Mouse (Mus musculus) bone marrow, adult 2 months (tissue): Measurements from ENCODE around the gene Rptor. TPM values are rescaled to one million over a fixed set of nuclear protein-coding genes. Genes with fewer than 3 reads are reported as not detected.

Source experiments
- H3K27ac ChIP-seq: fragments of 200-500 bp; 2 replicates; pipeline ENCODE4 v1.5.1; 2012; ENCODE audit warnings: low read depth, mild to moderate bottlenecking, control low read depth, inconsistent platforms, low read length; ENCODE audit not compliant: control insufficient read depth, poor library complexity, insufficient read depth
- H3K4me1 ChIP-seq: fragments of 200-500 bp; 2 replicates; pipeline ENCODE4 v1.6.1; 2011; ENCODE audit warnings: low read length; ENCODE audit not compliant: control insufficient read depth, insufficient read depth
- H3K4me3 ChIP-seq: fragments of 200-500 bp; replicated peaks from 2 replicates; pipeline ENCODE3; 2011; ENCODE audit warnings: mild to moderate bottlenecking, low read depth, low read length, control low read depth; ENCODE audit not compliant: control insufficient read depth
- CTCF ChIP-seq: fragments of 200-500 bp; IDR thresholded peaks from 2 replicates; pipeline ENCODE4 v1.5.1; 2011; ENCODE audit warnings: low read length, control low read depth; ENCODE audit not compliant: control insufficient read depth, insufficient read depth
- POLR2A ChIP-seq: fragments of 200-500 bp; IDR thresholded peaks from 2 replicates; pipeline ENCODE4 v1.6.1; 2011; ENCODE audit warnings: low read depth, mild to moderate bottlenecking, control low read depth, low read length, borderline replicate concordance; ENCODE audit not compliant: control insufficient read depth
- WGBS: fragments of 180-500 bp; shearing (Covaris S2); methylation state at CpG from one replicate; pipeline ENCODE4 v1.1.7; 2018; 5-methylcytosine and 5-hydroxymethylcytosine counted together
- polyA plus RNA-seq: library from polyadenylated mRNA; stranded (reverse); fragments of >200 nt; gene quantifications from 2 replicates; pipeline ENCODE4 v1.2.4, GENCODE M21; 2011; ENCODE audit warnings: low replicate concordance; ENCODE audit not compliant: missing spikeins, insufficient read depth, insufficient read length

Gene Rptor
- polyA plus RNA-seq, 1 experiment, result 15.6 TPM

DNA sequence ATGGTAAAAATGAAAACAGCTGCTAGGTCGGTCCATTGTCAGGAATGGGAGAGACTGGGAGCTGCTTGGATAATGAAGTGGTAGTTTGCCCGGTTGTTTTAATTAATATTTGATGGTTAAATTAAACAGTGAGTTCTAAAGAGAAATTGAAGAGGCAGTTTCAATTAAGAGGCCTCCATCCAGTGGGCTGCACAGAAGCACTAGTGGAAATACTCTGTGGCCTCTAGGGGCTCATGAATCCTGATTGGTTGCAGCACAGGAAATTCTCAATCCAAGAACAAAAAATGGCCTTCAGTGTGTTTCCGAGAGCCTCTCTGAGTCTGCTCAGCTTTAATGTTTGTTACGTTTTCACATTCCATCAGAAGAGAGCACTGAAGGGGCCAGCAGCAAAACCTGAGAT, 141.7 kb downstream of the Rptor start:
- Histone ChIP-seq H3K4me1 (no peaks in the 10 kb centered on the region), H3K4me3 (no peak overlapping the region), H3K27ac (no peak overlapping the region)
- TF ChIP-seq POLR2A, result no peak
- no peak for TF ChIP-seq CTCF
- 83% methylated on average over 4 of the region's 4 CpGs for WGBS

DNA sequence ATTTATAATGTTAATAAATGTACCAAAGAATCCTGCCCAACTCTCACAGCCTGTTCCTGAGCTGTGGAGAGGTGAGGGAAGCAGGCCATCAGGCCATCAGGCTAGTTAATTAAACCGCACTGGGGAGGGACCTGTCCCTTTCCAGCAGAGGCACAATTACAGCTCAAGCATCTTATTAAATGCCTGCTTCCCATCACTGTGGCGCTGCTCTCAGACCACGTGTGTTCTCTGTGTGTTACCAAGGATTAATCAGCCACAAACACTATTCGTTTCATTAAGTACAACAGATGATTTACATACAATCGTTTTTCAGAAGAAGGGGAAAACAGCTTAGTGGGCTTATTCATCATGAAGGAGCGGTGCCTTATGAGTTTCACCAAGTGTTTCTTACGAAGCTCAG, 142.6 kb downstream of the Rptor start:
- Histone ChIP-seq H3K4me1 (no peaks in the 10 kb centered on the region), H3K27ac (no peak overlapping the region), H3K4me3 (no peak overlapping the region)
- no peak for TF ChIP-seq CTCF
- TF ChIP-seq POLR2A, result no peak
- WGBS, result 92% methylated on average over 7 of the region's 7 CpGs

GRCm38 (mm10) chr11:119754459-119754858, 151.8 kb downstream of the Rptor start:
- 88% methylated on average over 6 of the region's 6 CpGs for WGBS

DNA sequence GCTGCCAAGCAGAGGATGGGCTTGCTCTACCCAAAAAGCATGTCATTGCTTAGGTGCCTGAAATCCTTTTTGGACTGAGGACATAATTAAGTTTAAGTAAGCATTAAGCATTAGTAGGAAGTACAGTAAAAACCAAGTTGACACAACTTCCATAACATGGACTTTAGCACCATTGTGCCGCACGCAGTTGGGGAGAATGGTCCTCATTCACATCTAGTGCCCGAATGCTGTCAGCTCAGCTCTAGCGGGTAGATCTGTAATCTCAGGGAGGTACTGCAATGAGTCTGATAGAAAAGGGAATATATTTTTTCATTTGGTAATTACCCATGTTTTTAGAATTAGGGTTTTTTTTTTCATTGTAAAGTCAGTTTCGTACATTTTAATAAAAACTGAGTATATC, 155.5 kb downstream of the Rptor start:
- WGBS, result 93% methylated on average over 5 of the region's 5 CpGs
- H3K4me3 ChIP-seq, result no peak overlapping the region
- no peak for TF ChIP-seq CTCF
- no peak for TF ChIP-seq POLR2A
- no peak overlapping the region for H3K27ac ChIP-seq
- H3K4me1 ChIP-seq, result no peaks in the 10 kb centered on the region

More at GRCm38 (mm10) chr11:119754459-119754858, 151.8 kb downstream of the Rptor start:
- no peak overlapping the region for H3K27ac ChIP-seq
- H3K4me1 ChIP-seq, result no peaks in the 10 kb centered on the region
- TF ChIP-seq POLR2A (no peak), CTCF (no peak)
- H3K4me3 ChIP-seq, result no peak overlapping the region

GRCm38 (mm10) chr11:119758705-119759327, 156.1 kb downstream of the Rptor start:
- WGBS, result 95% methylated on average over 7 of the region's 7 CpGs
- Histone ChIP-seq H3K27ac (no peak overlapping the region), H3K4me1 (no peaks in the 10 kb centered on the region), H3K4me3 (no peak overlapping the region)
- no peak for TF ChIP-seq CTCF

- Histone ChIP-seq H3K4me3 (no peak overlapping the region), H3K4me1 (no peaks in the 10 kb centered on the region), H3K27ac (no peak overlapping the region)
- 72% methylated on average over 9 of the region's 9 CpGs for WGBS
- TF ChIP-seq CTCF, result no peak
- no peak for TF ChIP-seq POLR2A
These were observed 160.2 kb downstream of the Rptor start for GRCm38 (mm10) chr11:119762911-119763310.

- Histone ChIP-seq H3K4me3 (no peak overlapping the region), H3K4me1 (no peaks in the 10 kb centered on the region), H3K27ac (no peak overlapping the region)
- no peak for TF ChIP-seq CTCF
- no peak for TF ChIP-seq POLR2A
- 82% methylated on average over 6 of the region's 6 CpGs for WGBS
These were observed 163.3 kb downstream of the Rptor start for GRCm38 (mm10) chr11:119766023-119766422.

DNA sequence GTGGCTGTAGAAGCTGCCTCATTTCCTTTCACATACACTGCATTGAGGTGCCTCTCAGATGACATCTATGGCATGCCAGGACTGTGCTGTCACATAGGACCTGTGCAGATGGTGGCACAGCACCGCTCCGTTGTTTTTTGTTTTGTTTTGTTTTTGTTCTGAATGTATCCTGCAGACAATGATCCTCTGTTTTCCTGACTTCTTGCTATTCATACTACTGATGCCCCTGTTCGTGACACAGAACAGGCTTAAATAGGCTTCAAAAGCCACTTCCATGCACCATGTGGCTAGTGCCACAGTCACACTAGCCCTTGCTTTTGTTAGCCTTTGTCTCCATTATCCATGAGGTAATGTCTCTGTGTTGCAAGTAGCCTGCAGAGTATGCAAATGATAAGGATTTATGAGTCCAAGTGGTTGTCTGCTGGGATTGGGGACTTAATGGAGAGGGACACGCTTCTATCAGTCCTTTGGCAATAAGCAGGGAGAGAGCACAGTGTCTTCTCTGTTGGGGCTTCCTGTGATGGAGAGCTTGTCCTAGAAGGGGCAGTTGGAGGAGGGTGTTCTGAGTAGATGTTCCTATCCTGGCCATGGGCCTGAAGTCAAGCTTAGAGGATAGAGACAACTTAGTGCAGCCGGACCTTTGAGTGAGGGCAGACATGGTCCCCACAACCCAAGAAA, 164.2 kb downstream of the Rptor start:
- no peak for TF ChIP-seq POLR2A
- H3K4me1 ChIP-seq, result no peaks in the 10 kb centered on the region
- 83% methylated on average over 5 of the region's 5 CpGs for WGBS
- no peak overlapping the region for H3K27ac ChIP-seq
- no peak overlapping the region for H3K4me3 ChIP-seq

DNA sequence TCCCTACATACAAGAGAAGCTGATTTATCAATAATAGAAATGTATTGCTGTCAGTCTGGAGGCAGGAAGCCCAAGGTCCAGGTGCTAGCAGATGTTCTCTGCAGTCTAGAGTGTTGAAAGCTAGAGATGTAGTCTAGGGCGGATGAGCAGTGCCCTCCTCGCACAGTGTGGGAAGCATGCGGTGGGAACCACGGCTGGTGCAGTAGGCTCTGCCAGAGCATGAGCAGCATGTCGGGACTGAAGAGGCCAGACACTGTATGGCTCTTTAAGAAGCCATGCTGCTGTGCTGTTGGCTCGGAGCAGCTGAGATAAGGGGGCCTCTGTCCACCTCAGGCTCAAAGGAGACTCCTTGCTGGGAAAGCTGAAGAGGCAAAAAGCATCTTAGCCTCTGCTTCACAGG, 164.8 kb downstream of the Rptor start:
- Histone ChIP-seq H3K27ac (no peak overlapping the region), H3K4me3 (no peak overlapping the region), H3K4me1 (no peaks in the 10 kb centered on the region)
- 93% methylated on average over 6 of the region's 6 CpGs for WGBS
- TF ChIP-seq POLR2A, result no peak
- no peak for TF ChIP-seq CTCF

GRCm38 (mm10) chr11:119768511-119768910, 165.8 kb downstream of the Rptor start:
- WGBS, result 89% methylated on average over 4 of the region's 4 CpGs
- TF ChIP-seq CTCF, result no peak
- TF ChIP-seq POLR2A, result no peak
- Histone ChIP-seq H3K4me1 (no peaks in the 10 kb centered on the region), H3K4me3 (no peak overlapping the region), H3K27ac (no peak overlapping the region)
